ENCODE assay signal across 8 mouse cellular contexts in the genomic region with DNA sequence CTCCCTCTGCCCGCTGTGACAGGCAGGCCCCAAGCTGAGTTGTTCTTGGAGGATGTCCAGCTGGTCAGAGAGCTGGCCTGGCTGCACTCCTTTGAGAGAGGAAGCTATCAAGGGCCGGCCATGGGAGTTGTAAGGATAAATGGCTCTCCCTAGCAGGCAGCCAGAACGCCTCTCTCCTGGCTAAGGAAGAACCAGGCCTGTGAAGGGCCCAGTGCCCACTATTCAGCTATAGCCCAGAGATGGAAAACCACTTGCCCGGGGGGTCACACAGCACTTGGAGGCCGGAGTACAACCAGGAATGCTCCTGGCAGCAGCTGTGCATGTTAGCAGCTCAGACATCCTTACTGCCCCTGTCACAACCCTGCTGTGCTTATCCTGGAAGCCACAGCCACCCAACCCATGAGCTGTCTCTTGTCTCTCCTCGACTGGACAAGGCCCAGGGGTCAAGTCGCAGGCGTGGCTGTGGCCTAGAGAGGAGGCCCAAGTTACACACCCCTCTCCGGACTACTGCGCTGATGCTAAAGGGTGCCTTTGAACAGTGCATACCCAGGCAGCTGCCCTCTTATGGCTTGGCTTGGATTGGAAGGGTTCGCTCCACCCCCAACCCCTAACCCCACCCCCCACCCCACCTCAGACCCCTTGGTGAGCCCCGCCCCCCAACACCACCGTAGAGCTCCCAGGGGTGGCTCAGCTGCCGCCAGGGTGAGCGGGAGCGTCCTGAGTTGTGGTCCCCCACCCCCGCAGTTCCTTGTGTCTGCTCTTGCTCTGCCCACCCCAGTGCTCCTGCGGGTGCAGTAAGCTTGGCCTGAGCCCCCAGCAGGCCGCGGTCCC.
A peak's percentile ranks its signal among the peaks of the same experiment; 100 is the strongest.
DNase-seq lines count a peak whose midpoint lies in the region; ATAC-seq and TF ChIP-seq lines count a peak whose summit lies in the region.

No protein-coding gene starts in this region.

- H3K4me2 ChIP-seq in forebrain, embryonic 12.5 days, result peak overlapping the region; percentile 54
- peak overlapping the region; percentile 61 for H3K4me2 ChIP-seq in midbrain, embryonic 16.5 days (ENCODE audit: low read length)

- no peak for TF ChIP-seq POLR2A in brain, embryonic 14.5 days (IDR thresholded peaks at IDR 0.05; ENCODE audit: borderline replicate concordance, extremely low read depth, insufficient read depth, insufficient read length, poor library complexity, severe bottlenecking)

- peak overlapping the region; percentile 93 for H3K27ac ChIP-seq in forebrain, embryonic 12.5 days
- peak overlapping the region; percentile 82 for H3K27ac ChIP-seq in limb, embryonic 10.5 days
- H3K27ac ChIP-seq in midbrain, embryonic 16.5 days (ENCODE audit: low read length), result peak overlapping the region; percentile 86

- no peak for TF ChIP-seq CTCF in brain, embryonic 14.5 days (IDR thresholded peaks at IDR 0.05; ENCODE audit: borderline replicate concordance, extremely low read depth, insufficient read depth, insufficient read length)

- peaks cover 27% of the 10 kb centered on the region; the same call in 1 of the 2 replicates for H3K27me3 ChIP-seq in forebrain, embryonic 12.5 days
- H3K27me3 ChIP-seq in limb, embryonic 10.5 days (ENCODE audit: low read depth, poor library complexity, severe bottlenecking), result peaks cover 40% of the 10 kb centered on the region
- no peaks in the 10 kb centered on the region for H3K27me3 ChIP-seq in midbrain, embryonic 16.5 days (ENCODE audit: control insufficient read depth, insufficient read depth, low read depth, low read length)

- intact Hi-C loops in heart, postnatal 36 days (cut with DNase I), result loop anchor here (2.0 kb wide), 1 partner anchor 30 kb away; no protein-coding TSS in a partner anchor

- H3K36me3 ChIP-seq in forebrain, embryonic 12.5 days (replicated peaks), result no peaks in the 10 kb centered on the region
- no peaks in the 10 kb centered on the region for H3K36me3 ChIP-seq in limb, embryonic 10.5 days
- no peaks in the 10 kb centered on the region for H3K36me3 ChIP-seq in midbrain, embryonic 16.5 days (ENCODE audit: control insufficient read depth, insufficient read depth, low read length)

- H3K4me1 ChIP-seq in forebrain, embryonic 12.5 days, result peaks cover 99% of the 10 kb centered on the region
- peaks cover 98% of the 10 kb centered on the region for H3K4me1 ChIP-seq in limb, embryonic 10.5 days
- H3K4me1 ChIP-seq in midbrain, embryonic 16.5 days (ENCODE audit: control insufficient read depth, insufficient read depth, low read length), result peaks cover 61% of the 10 kb centered on the region

- peak; percentile 84 for DNase-seq in Muller cell, postnatal 12 days (ENCODE audit: inconsistent ontology term)
- peak; percentile 49 for DNase-seq in brain, embryonic 14.5 days (ENCODE audit: low read depth)
- DNase-seq in heart, postnatal 36 days, result peak; percentile 67 to 73
- DNase-seq in limb, embryonic 10.5 days (ENCODE audit: low spot score), result no peak
- DNase-seq in spleen, postnatal 14 days (ENCODE audit: low spot score in 2 of 2), result no peak
- DNase-seq in spleen, postnatal 36 days (ENCODE audit: low spot score in 2 of 2), result no peak

- 5% methylated on average over 20 of the region's 20 CpGs for WGBS in forebrain, embryonic 12.5 days
- WGBS in limb, embryonic 10.5 days, result 8% methylated on average over 20 of the region's 20 CpGs
- 7% methylated on average over 19 of the region's 20 CpGs for WGBS in midbrain, embryonic 16.5 days

- ATAC-seq in forebrain, embryonic 12.5 days (ENCODE audit: low FRiP score), result peak; percentile 17; the same call in 1 of the 2 replicates
- ATAC-seq in midbrain, embryonic 16.5 days, result peak; percentile 22; the same call in 1 of the 2 replicates

- H3K9me3 ChIP-seq in forebrain, embryonic 12.5 days, result no peaks in the 10 kb centered on the region
- H3K9me3 ChIP-seq in limb, embryonic 10.5 days (replicated peaks), result no peaks in the 10 kb centered on the region
- H3K9me3 ChIP-seq in midbrain, embryonic 16.5 days (replicated peaks; ENCODE audit: control insufficient read depth, low read length, poor library complexity, severe bottlenecking), result no peaks in the 10 kb centered on the region

- H3K4me3 ChIP-seq in forebrain, embryonic 12.5 days (replicated peaks), result peak overlapping the region; percentile 21
- H3K4me3 ChIP-seq in limb, embryonic 10.5 days, result peak overlapping the region; percentile 38
- peak overlapping the region; percentile 18 for H3K4me3 ChIP-seq in midbrain, embryonic 16.5 days (ENCODE audit: low read depth, low read length)

- peak overlapping the region; percentile 42 for H3K9ac ChIP-seq in forebrain, embryonic 12.5 days
- H3K9ac ChIP-seq in midbrain, embryonic 16.5 days (ENCODE audit: low read depth, low read length), result peak overlapping the region; percentile 61

Comparison
In these comparisons a context has a peak if more than half of its experiments do, and no peak if none do; other contexts are left out.
1. DNase-seq: peak in Muller cell, postnatal 12 days (single experiment), brain, embryonic 14.5 days (single experiment) and heart, postnatal 36 days (2 of 2); none in limb, embryonic 10.5 days (single experiment), spleen, postnatal 14 days (0 of 2) and spleen, postnatal 36 days (0 of 2).
2. Peak in every context shown above with its lines, with median percentiles within 50 percentile points of each other: H3K27ac ChIP-seq and H3K4me3 ChIP-seq.